Mouse (Mus musculus) cortical plate, adult 2 months (tissue): ENCODE results near the gene Nfatc3.

Experiments used
- CTCF ChIP-seq: fragments of 200-500 bp; IDR thresholded peaks from 2 replicates; pipeline ENCODE4 v1.5.1; 2011; ENCODE audit warnings: mild to moderate bottlenecking, control low read depth, low read length; ENCODE audit not compliant: insufficient read depth; ENCODE audit errors: extremely low read depth
- POLR2A ChIP-seq: fragments of 200-500 bp; IDR thresholded peaks from 2 replicates; pipeline ENCODE4 v1.6.1; 2011; ENCODE audit warnings: mild to moderate bottlenecking, low read length, control low read depth; ENCODE audit not compliant: insufficient read depth; ENCODE audit errors: extremely low read depth

DNA sequence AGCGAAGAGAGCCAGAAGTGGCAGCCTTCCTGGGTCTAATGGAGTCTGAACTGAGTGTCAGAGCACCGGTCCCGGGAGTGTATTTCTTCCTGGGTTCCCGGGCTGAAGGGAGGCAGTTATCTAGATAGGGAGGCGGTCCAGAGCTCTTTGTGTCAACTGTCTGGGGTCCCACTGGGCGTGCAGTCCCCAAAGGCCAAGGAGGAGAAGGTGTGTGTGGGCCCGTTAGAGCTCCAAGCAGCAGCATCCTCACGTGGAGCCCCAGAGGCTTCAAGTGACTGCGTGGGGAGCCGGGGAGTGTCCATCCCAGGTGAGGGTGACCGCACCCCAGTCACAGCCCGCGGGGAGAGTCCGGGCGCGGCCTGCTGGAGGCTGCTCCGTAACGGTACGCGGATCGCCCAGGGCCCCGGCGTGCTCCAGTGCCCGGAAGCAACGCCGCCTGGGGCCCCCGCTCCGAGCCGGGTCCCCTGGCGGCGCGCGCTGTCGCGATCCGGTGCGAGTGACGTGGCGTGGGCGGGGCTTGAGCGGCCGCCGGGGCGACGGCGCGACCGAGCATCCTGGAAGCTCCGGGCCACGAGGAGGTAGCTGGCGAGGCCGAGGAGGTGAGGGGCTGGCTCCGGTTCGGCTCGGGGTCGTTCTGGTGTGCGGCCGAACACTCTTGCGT, 109.8 kb downstream of the Nfatc3 start, which contains the start of gene Slc7a6:
- TF ChIP-seq CTCF (no peak), POLR2A (peak; percentile 66)
